Mouse (Mus musculus) hindbrain, embryonic 15.5 days (tissue): ENCODE data around the gene Cyb5rl. TPM values are rescaled to one million over a fixed set of nuclear protein-coding genes. Genes with fewer than 3 reads are reported as not detected.

Source experiments
- ATAC-seq: fragments of 200-750 bp; cut with Nextera tagmentation; 2 replicates; pipeline ENCODE4 v1.8.0; 2017; ENCODE audit warnings: low read depth, moderate number of reproducible peaks, moderate TSS enrichment; ENCODE audit not compliant: low FRiP score
- H3K27ac ChIP-seq: fragments of 300-500 bp; sonication (generic); replicated peaks from 2 replicates; pipeline ENCODE4 v1.5.1; 2015; ENCODE audit warnings: mild to moderate bottlenecking, inconsistent platforms
- H3K27me3 ChIP-seq: fragments of 300-500 bp; sonication (generic); 2 replicates; pipeline ENCODE4 v1.6.1; 2015; ENCODE audit warnings: control low read depth, inconsistent platforms
- H3K36me3 ChIP-seq: fragments of 300-500 bp; sonication (generic); 2 replicates; pipeline ENCODE4 v1.6.1; 2015; ENCODE audit warnings: control low read depth, inconsistent platforms
- H3K4me1 ChIP-seq: fragments of 300-500 bp; sonication (generic); replicated peaks from 2 replicates; pipeline ENCODE4 v1.6.1; 2015; ENCODE audit warnings: control low read depth, inconsistent platforms
- H3K4me2 ChIP-seq: fragments of 300-500 bp; sonication (generic); 2 replicates; pipeline ENCODE4 v1.6.1; 2015; ENCODE audit warnings: moderate library complexity, mild to moderate bottlenecking, inconsistent platforms
- H3K4me3 ChIP-seq: fragments of 300-500 bp; sonication (generic); 2 replicates; pipeline ENCODE4 v1.5.1; 2015; ENCODE audit warnings: mild to moderate bottlenecking, inconsistent platforms
- H3K9ac ChIP-seq: fragments of 300-500 bp; sonication (generic); 2 replicates; pipeline ENCODE4 v1.6.1; 2015; ENCODE audit warnings: inconsistent platforms
- H3K9me3 ChIP-seq: fragments of 300-500 bp; sonication (generic); 2 replicates; pipeline ENCODE4 v1.6.1; 2016; ENCODE audit warnings: control low read depth, inconsistent platforms
- WGBS: fragments of 180-500 bp; shearing (Covaris S2); methylation state at CpG from one replicate; pipeline ENCODE4 v1.1.7; 2015; 5-methylcytosine and 5-hydroxymethylcytosine counted together
- polyA plus RNA-seq: library from polyadenylated mRNA; unstranded; fragments of >200 nt; fragmentation: Nextera tagmentation; extraction: Ambion mirVana; gene quantifications from 2 replicates; pipeline ENCODE4 v1.2.1, GENCODE M21; 2015

Gene Cyb5rl
- polyA plus RNA-seq, 1 experiment from 2014 or later = 3.6 TPM

GRCm38 (mm10) chr4:107120676-107121075, 53.9 kb downstream of the Cyb5rl start:
- 0 out of 2 replicates have a peak, but pooled peaks cover 4% of the 10 kb centered on the region for H3K4me1 ChIP-seq
- H3K4me3 ChIP-seq = no peak overlapping the region
- no peak overlapping the region for H3K27ac ChIP-seq
- no peaks in the 10 kb centered on the region for H3K27me3 ChIP-seq
- 93% methylated on average over 6 of the region's 6 CpGs for WGBS
- H3K9me3 ChIP-seq = no peaks in the 10 kb centered on the region
- no peak overlapping the region for H3K9ac ChIP-seq
- ATAC-seq = no peak
- H3K4me2 ChIP-seq = no peak overlapping the region
- H3K36me3 ChIP-seq = no peaks in the 10 kb centered on the region

GRCm38 (mm10) chr4:107121165-107121943, 54.6 kb downstream of the Cyb5rl start:
- no peak overlapping the region for H3K9ac ChIP-seq

GRCm38 (mm10) chr4:107124376-107124775, 57.6 kb downstream of the Cyb5rl start:
- ATAC-seq = no peak
- Histone ChIP-seq H3K4me1 (peaks cover 18% of the 10 kb centered on the region), H3K27me3 (no peaks in the 10 kb centered on the region), H3K4me3 (no peak overlapping the region), H3K4me2 (no peak overlapping the region), H3K36me3 (no peaks in the 10 kb centered on the region), H3K27ac (no peak overlapping the region), H3K9me3 (no peaks in the 10 kb centered on the region), H3K9ac (no peak overlapping the region)
- 75% methylated on average over 7 of the region's 7 CpGs for WGBS

More at GRCm38 (mm10) chr4:107121165-107121943, 54.6 kb downstream of the Cyb5rl start:
- H3K27me3 ChIP-seq = no peaks in the 10 kb centered on the region
- no peaks in the 10 kb centered on the region for H3K9me3 ChIP-seq
- H3K4me2 ChIP-seq = no peak overlapping the region
- no peaks in the 10 kb centered on the region for H3K36me3 ChIP-seq
- 38% methylated on average over 12 of the region's 12 CpGs for WGBS
- H3K4me3 ChIP-seq = no peak overlapping the region
- H3K27ac ChIP-seq = no peak overlapping the region
- peak; percentile 43; the same call in 1 of the 2 replicates for ATAC-seq
- 0 out of 2 replicates have a peak, but pooled peaks cover 6% of the 10 kb centered on the region for H3K4me1 ChIP-seq

- no peaks in the 10 kb centered on the region for H3K27me3 ChIP-seq
- H3K27ac ChIP-seq = no peak overlapping the region
- H3K9ac ChIP-seq = no peak overlapping the region
- no peak for ATAC-seq
- WGBS = 48% methylated on average over 5 of the region's 5 CpGs
- no peaks in the 10 kb centered on the region for H3K9me3 ChIP-seq
- no peak overlapping the region for H3K4me2 ChIP-seq
- no peak overlapping the region for H3K4me3 ChIP-seq
- H3K4me1 ChIP-seq = peaks cover 18% of the 10 kb centered on the region
- no peaks in the 10 kb centered on the region for H3K36me3 ChIP-seq
Measured at GRCm38 (mm10) chr4:107125101-107125500, 58.3 kb downstream of the Cyb5rl start.

DNA sequence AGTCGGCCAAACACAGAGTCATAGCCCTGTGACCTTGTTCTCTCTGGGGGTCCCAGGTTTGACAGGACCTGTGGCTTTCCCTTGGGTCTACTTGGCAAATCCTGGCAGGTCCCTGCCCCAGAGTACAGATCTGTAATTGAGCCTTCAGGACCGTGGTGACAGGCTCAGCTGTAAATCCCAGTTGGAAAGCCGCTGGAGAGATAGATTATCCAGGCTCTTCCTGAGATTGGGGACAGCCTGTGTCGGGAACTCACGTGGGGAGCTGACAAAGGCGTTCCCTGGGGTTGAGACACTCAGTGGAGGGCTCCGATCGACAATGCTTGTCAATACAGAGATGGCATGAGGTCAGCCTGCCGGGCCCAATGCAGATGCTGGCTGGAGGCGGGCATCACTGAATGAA, 59.6 kb downstream of the Cyb5rl start:
- Histone ChIP-seq H3K4me1 (peaks cover 28% of the 10 kb centered on the region), H3K36me3 (no peaks in the 10 kb centered on the region), H3K9ac (no peak overlapping the region), H3K4me2 (no peak overlapping the region), H3K4me3 (no peak overlapping the region), H3K27me3 (no peaks in the 10 kb centered on the region), H3K27ac (no peak overlapping the region), H3K9me3 (no peaks in the 10 kb centered on the region)
- no peak for ATAC-seq
- WGBS = 27% methylated on average over 10 of the region's 10 CpGs

DNA sequence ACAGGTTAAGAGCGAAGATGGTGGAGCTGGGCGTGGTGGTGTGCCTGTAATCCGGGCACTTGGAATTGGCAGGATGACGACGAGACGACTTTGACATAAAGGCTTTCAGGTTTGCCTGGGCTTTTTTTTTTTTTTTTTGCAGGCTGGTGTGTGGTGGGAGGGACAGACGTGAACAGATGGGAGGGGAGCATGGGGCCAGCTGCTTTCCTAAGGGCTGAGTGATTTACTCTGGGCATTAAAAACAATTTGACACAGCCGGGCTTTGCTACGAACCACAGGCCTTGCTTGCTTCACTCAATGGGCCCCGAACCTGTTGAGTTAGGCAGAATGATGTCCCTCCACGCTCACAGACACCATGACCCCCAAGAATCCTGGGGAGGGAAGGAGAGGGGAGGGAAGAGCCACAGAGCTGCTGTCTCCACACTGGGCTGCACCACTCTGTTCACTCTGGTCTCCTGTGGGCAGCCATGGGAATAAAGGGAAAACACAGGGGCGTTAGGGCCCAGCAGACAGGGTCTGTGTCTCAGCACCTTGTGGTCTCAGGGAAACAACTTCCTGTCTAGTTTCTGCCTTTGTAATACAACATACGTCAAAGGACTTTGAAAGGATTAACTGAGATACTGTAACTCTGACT, 60.2 kb downstream of the Cyb5rl start:
- peaks cover 28% of the 10 kb centered on the region for H3K4me1 ChIP-seq
- H3K27ac ChIP-seq = no peak overlapping the region
- no peaks in the 10 kb centered on the region for H3K36me3 ChIP-seq
- no peak overlapping the region for H3K9ac ChIP-seq
- no peaks in the 10 kb centered on the region for H3K27me3 ChIP-seq
- WGBS = 40% methylated on average over 13 of the region's 13 CpGs
- H3K4me2 ChIP-seq = no peak overlapping the region
- H3K4me3 ChIP-seq = no peak overlapping the region
- H3K9me3 ChIP-seq = no peaks in the 10 kb centered on the region
- no peak for ATAC-seq

GRCm38 (mm10) chr4:107127901-107128669, 61.3 kb downstream of the Cyb5rl start:
- peak; percentile 42; the same call in 1 of the 2 replicates for ATAC-seq
- Histone ChIP-seq H3K4me2 (no peak overlapping the region), H3K27ac (no peak overlapping the region), H3K36me3 (no peaks in the 10 kb centered on the region), H3K27me3 (no peaks in the 10 kb centered on the region), H3K4me1 (peaks cover 28% of the 10 kb centered on the region), H3K9ac (no peak overlapping the region), H3K9me3 (no peaks in the 10 kb centered on the region), H3K4me3 (no peak overlapping the region)
- WGBS = 23% methylated on average over 13 of the region's 13 CpGs

- H3K27me3 ChIP-seq = no peaks in the 10 kb centered on the region
- H3K9ac ChIP-seq = no peak overlapping the region
- H3K4me2 ChIP-seq = no peak overlapping the region
- H3K9me3 ChIP-seq = no peaks in the 10 kb centered on the region
- H3K4me1 ChIP-seq = peaks cover 24% of the 10 kb centered on the region
- ATAC-seq = no peak
- H3K4me3 ChIP-seq = no peak overlapping the region
- H3K27ac ChIP-seq = no peak overlapping the region
- WGBS = 72% methylated on average over 8 of the region's 8 CpGs
- H3K36me3 ChIP-seq = no peaks in the 10 kb centered on the region
Measured at GRCm38 (mm10) chr4:107129373-107129772, 62.6 kb downstream of the Cyb5rl start.

- H3K36me3 ChIP-seq = no peaks in the 10 kb centered on the region
- H3K9ac ChIP-seq = no peak overlapping the region
- H3K27me3 ChIP-seq = no peaks in the 10 kb centered on the region
- H3K9me3 ChIP-seq = no peaks in the 10 kb centered on the region
- no peak for ATAC-seq
- no peak overlapping the region for H3K4me3 ChIP-seq
- peaks cover 29% of the 10 kb centered on the region for H3K4me1 ChIP-seq
- no peak overlapping the region for H3K4me2 ChIP-seq
- 25% methylated on average over 9 of the region's 9 CpGs for WGBS
- H3K27ac ChIP-seq = no peak overlapping the region
Measured at GRCm38 (mm10) chr4:107130534-107130933, 63.7 kb downstream of the Cyb5rl start.

- H3K4me2 ChIP-seq = no peak overlapping the region
- no peaks in the 10 kb centered on the region for H3K36me3 ChIP-seq
- H3K4me1 ChIP-seq = peaks cover 47% of the 10 kb centered on the region
- no peak overlapping the region for H3K27ac ChIP-seq
- no peak for ATAC-seq
- H3K9me3 ChIP-seq = no peaks in the 10 kb centered on the region
- no peak overlapping the region for H3K4me3 ChIP-seq
- no peak overlapping the region for H3K9ac ChIP-seq
- H3K27me3 ChIP-seq = no peaks in the 10 kb centered on the region
- 88% methylated on average over 3 of the region's 3 CpGs for WGBS
Measured at GRCm38 (mm10) chr4:107134891-107135290, 68.1 kb downstream of the Cyb5rl start.

DNA sequence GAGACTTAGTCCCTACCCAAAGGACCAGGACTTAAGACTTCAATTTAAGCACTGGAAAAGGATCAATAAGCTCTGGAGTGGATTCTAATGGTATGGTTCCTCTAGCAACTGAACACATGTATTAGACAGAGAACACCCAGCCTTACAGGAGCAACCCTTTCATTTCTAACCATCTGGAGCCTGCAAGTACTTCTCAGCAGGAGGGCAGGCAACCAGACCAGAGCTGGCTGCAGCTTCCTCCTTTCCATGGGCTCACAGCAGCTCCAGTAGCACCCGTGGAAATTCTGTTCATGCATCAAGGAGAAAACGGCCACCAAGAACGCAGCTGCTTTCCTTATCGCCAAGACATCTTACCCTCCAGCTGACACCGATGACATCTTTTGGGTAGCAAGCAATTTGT, 68.9 kb downstream of the Cyb5rl start:
- H3K4me2 ChIP-seq = no peak overlapping the region
- 69% methylated on average over 5 of the region's 5 CpGs for WGBS
- H3K4me3 ChIP-seq = no peak overlapping the region
- H3K9me3 ChIP-seq = no peaks in the 10 kb centered on the region
- no peaks in the 10 kb centered on the region for H3K27me3 ChIP-seq
- H3K27ac ChIP-seq = no peak overlapping the region
- no peak overlapping the region for H3K9ac ChIP-seq
- no peak for ATAC-seq
- no peaks in the 10 kb centered on the region for H3K36me3 ChIP-seq
- peaks cover 49% of the 10 kb centered on the region for H3K4me1 ChIP-seq

DNA sequence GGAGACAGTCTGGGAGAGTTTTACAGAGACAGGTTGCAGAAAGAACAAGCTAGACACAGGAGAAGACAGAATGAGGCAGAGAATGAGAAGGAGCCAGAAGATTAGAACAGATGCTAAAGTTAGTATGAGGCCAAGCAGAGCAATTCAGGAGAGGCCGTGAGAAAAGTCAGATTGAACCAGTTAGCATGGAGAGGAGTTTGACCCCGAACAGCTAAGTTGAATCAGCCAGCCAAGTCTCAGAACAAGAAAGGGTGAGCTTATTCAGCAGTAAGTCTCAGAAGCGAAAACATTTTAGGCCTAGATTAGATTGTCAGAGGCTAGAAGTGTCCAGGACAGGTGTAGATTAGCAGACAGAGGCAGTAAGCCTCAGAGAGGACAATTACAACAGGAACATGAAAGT, 69.7 kb downstream of the Cyb5rl start:
- H3K4me2 ChIP-seq = no peak overlapping the region
- no peak overlapping the region for H3K27ac ChIP-seq
- peaks cover 47% of the 10 kb centered on the region for H3K4me1 ChIP-seq
- ATAC-seq = no peak
- H3K9me3 ChIP-seq = no peaks in the 10 kb centered on the region
- no peak overlapping the region for H3K9ac ChIP-seq
- no peaks in the 10 kb centered on the region for H3K36me3 ChIP-seq
- no peak overlapping the region for H3K4me3 ChIP-seq
- no peaks in the 10 kb centered on the region for H3K27me3 ChIP-seq
- WGBS = 66% methylated on average over 3 of the region's 3 CpGs
